ENCODE assay signal across 13 mouse cellular contexts in the genomic region with DNA sequence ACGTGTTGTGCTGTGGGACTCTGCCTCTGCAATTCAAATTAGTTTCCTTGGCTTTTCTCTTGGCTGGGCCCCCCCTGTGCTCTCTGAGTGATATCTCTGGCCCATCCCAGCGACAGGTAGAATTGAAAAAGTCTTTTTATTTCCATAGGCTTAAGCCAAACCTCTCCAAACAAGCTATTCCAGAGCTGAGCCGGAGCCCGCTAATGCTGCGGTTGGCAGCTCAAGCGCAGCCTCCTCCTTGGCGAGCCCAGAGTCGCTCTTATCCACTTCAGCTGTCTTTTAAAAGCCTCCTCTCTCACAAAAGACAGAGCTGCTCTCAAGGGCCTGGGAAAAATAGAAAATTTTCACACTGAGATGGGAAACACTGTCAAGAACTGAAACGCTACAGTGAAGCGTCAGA.
DNase-seq lines count a peak whose midpoint lies in the region; ATAC-seq and TF ChIP-seq lines count a peak whose summit lies in the region.
"Had no signal": no experiment of that assay in that cellular context is flagged by ENCODE, and none has a peak within 500 bp of the region (broad histone marks: within the 10 kb centered on the region; RNA-seq: fewer than 3 reads in every experiment).

No protein-coding gene starts in this region.

- no peaks in the 10 kb centered on the region for H3K4me1 ChIP-seq in neural tube, embryonic 13.5 days (replicated peaks)
- H3K4me1 ChIP-seq in forebrain, embryonic 14.5 days (ENCODE audit: control insufficient read depth, insufficient read depth, low read length) = peaks cover 6% of the 10 kb centered on the region; the same call in 1 of the 2 replicates
- H3K4me1 ChIP-seq in hindbrain, embryonic 16.5 days (ENCODE audit: control insufficient read depth, insufficient read depth, low read depth, low read length) = peaks cover 8% of the 10 kb centered on the region
- H3K4me1 ChIP-seq: heart, embryonic 10.5 days; limb, embryonic 10.5 days; liver, embryonic 15.5 days had no signal

- H3K27me3 ChIP-seq in neural tube, embryonic 13.5 days = no peaks in the 10 kb centered on the region
- H3K27me3 ChIP-seq in forebrain, embryonic 14.5 days (replicated peaks; ENCODE audit: control insufficient read depth, insufficient read depth, low read length) = no peaks in the 10 kb centered on the region
- H3K27me3 ChIP-seq in hindbrain, embryonic 16.5 days (replicated peaks; ENCODE audit: control insufficient read depth, insufficient read depth, low read length) = no peaks in the 10 kb centered on the region
- H3K27me3 ChIP-seq: liver, embryonic 15.5 days; Patski had no signal

- no peak overlapping the region for H3K4me2 ChIP-seq in neural tube, embryonic 13.5 days
- no peak overlapping the region for H3K4me2 ChIP-seq in forebrain, embryonic 14.5 days (ENCODE audit: low read length)
- 0 out of 2 replicates have a peak overlapping the region, but pooled peaks have one; percentile 14 for H3K4me2 ChIP-seq in hindbrain, embryonic 16.5 days (ENCODE audit: low read length)
- H3K4me2 ChIP-seq: liver, embryonic 15.5 days had no signal

- no peak for DNase-seq in neural tube, embryonic 10.5 days (ENCODE audit: extremely low spot score, low spot score)
- peak; percentile 74 for DNase-seq in forebrain, embryonic 14.5 days (ENCODE audit: low spot score)
- no peak for DNase-seq in cerebellum, postnatal 14 days
- no peak for DNase-seq in gastrocnemius, adult 2 months
- no peak for DNase-seq in right cerebral cortex, adult 2 months (ENCODE audit: low spot score in 2 of 2)
- DNase-seq: gastrocnemius, postnatal 10 days; lung, postnatal 36 days had no signal

- H3K9me3 ChIP-seq in neural tube, embryonic 13.5 days = no peaks in the 10 kb centered on the region
- H3K9me3 ChIP-seq in forebrain, embryonic 14.5 days (replicated peaks; ENCODE audit: control insufficient read depth, low read length) = no peaks in the 10 kb centered on the region
- no peaks in the 10 kb centered on the region for H3K9me3 ChIP-seq in hindbrain, embryonic 16.5 days (ENCODE audit: control insufficient read depth, low read length)
- H3K9me3 ChIP-seq: heart, embryonic 10.5 days; limb, embryonic 10.5 days; liver, embryonic 15.5 days had no signal

- TF ChIP-seq CTCF in gastrocnemius, adult 2 months (IDR thresholded peaks at IDR 0.05) = no peak

- H3K27ac ChIP-seq in neural tube, embryonic 13.5 days (replicated peaks) = peak overlapping the region; percentile 38; the same call in 1 of the 2 replicates
- no peak overlapping the region; the same call in 1 of the 2 replicates for H3K27ac ChIP-seq in forebrain, embryonic 14.5 days (ENCODE audit: low read depth, low read length)
- no peak overlapping the region; the same call in 1 of the 2 replicates for H3K27ac ChIP-seq in hindbrain, embryonic 16.5 days (ENCODE audit: low read depth, low read length)
- H3K27ac ChIP-seq in gastrocnemius, adult 2 months = no peak overlapping the region
- H3K27ac ChIP-seq: heart, embryonic 10.5 days; limb, embryonic 10.5 days; liver, embryonic 15.5 days had no signal

- intact Hi-C loops in gastrocnemius, adult 2 months (cut with DNase I) = no loop called here

- no peak overlapping the region for H3K9ac ChIP-seq in neural tube, embryonic 13.5 days
- H3K9ac ChIP-seq in forebrain, embryonic 14.5 days (ENCODE audit: low read length) = no peak overlapping the region
- no peak overlapping the region for H3K9ac ChIP-seq in hindbrain, embryonic 16.5 days (ENCODE audit: low read depth, low read length)
- H3K9ac ChIP-seq: liver, embryonic 15.5 days had no signal

- H3K4me3 ChIP-seq in neural tube, embryonic 13.5 days = no peak overlapping the region
- no peak overlapping the region for H3K4me3 ChIP-seq in forebrain, embryonic 14.5 days (ENCODE audit: low read depth, low read length)
- H3K4me3 ChIP-seq in hindbrain, embryonic 16.5 days (ENCODE audit: low read length) = no peak overlapping the region
- H3K4me3 ChIP-seq in gastrocnemius, adult 2 months = no peak overlapping the region
- H3K4me3 ChIP-seq: heart, embryonic 10.5 days; limb, embryonic 10.5 days; liver, embryonic 15.5 days had no signal

- no peaks in the 10 kb centered on the region for H3K36me3 ChIP-seq in neural tube, embryonic 13.5 days
- H3K36me3 ChIP-seq in forebrain, embryonic 14.5 days (ENCODE audit: control insufficient read depth, insufficient read depth, low read length) = no peaks in the 10 kb centered on the region
- H3K36me3 ChIP-seq in hindbrain, embryonic 16.5 days (ENCODE audit: control insufficient read depth, insufficient read depth, low read length) = no peaks in the 10 kb centered on the region
- H3K36me3 ChIP-seq: heart, embryonic 10.5 days; limb, embryonic 10.5 days; liver, embryonic 15.5 days had no signal

- no peak for ATAC-seq in neural tube, embryonic 13.5 days (ENCODE audit: low read depth)
- ATAC-seq in forebrain, embryonic 14.5 days = peak; percentile 48
- ATAC-seq in hindbrain, embryonic 16.5 days = peak; percentile 77
- ATAC-seq: Patski had no signal

- 49% methylated on average over 10 of the region's 10 CpGs for WGBS in neural tube, embryonic 13.5 days
- WGBS in forebrain, embryonic 14.5 days = 6% methylated on average over 10 of the region's 10 CpGs
- WGBS in hindbrain, embryonic 16.5 days = 21% methylated on average over 10 of the region's 10 CpGs
